Mouse (Mus musculus) heart, embryonic 14.5 days (tissue): ENCODE results near the gene Gm21731. TPM values are rescaled to one million over a fixed set of nuclear protein-coding genes. Genes with fewer than 3 reads are reported as not detected.
"Not testable (repeated sequence)": the region's sequence is repeated elsewhere in the genome, so short reads cannot be mapped to it uniquely, and the experiment has no call there.

Experiments
- ATAC-seq: fragments of 200-750 bp; cut with Nextera tagmentation; 2 replicates; pipeline ENCODE4 v1.8.0; 2017; ENCODE audit warnings: low read depth, moderate TSS enrichment; ENCODE audit not compliant: insufficient number of reproducible peaks, insufficient read depth, low FRiP score
- H3K27ac ChIP-seq, 2 experiments: fragments of 200-500 bp in 1 of 2; fragments of 300-500 bp in 1 of 2; sonication (generic) in 1 of 2; replicated peaks in 1 of 2; 2 replicates each; pipeline ENCODE4 v1.5.1; 2012 to 2014; ENCODE audit warnings: low read depth in 2 of 2, low read length in 2 of 2, control low read depth in 1 of 2, mild to moderate bottlenecking in 1 of 2, mixed read lengths in 1 of 2; ENCODE audit not compliant: control insufficient read depth in 1 of 2, insufficient read depth in 1 of 2
- H3K27me3 ChIP-seq: fragments of 300-500 bp; sonication (generic); 2 replicates; pipeline ENCODE4 v1.6.1; 2014; ENCODE audit warnings: mild to moderate bottlenecking, low read length, control low read depth; ENCODE audit not compliant: control insufficient read depth, insufficient read depth
- H3K36me3 ChIP-seq: fragments of 300-500 bp; sonication (generic); 2 replicates; pipeline ENCODE4 v1.6.1; 2014; ENCODE audit warnings: mild to moderate bottlenecking, control low read depth, low read length, mixed read lengths; ENCODE audit not compliant: control insufficient read depth, insufficient read depth
- H3K4me1 ChIP-seq, 2 experiments: fragments of 200-500 bp in 1 of 2; fragments of 300-500 bp in 1 of 2; sonication (generic) in 1 of 2; 2 replicates each; pipeline ENCODE4 v1.6.1; 2012 to 2014; ENCODE audit warnings: low read length in 2 of 2, control low read depth in 1 of 2, mixed read lengths in 1 of 2; ENCODE audit not compliant: control insufficient read depth in 2 of 2, insufficient read depth in 2 of 2
- H3K4me2 ChIP-seq: fragments of 300-500 bp; sonication (generic); 2 replicates; pipeline ENCODE4 v1.6.1; 2014; ENCODE audit warnings: mild to moderate bottlenecking, low read length
- H3K4me3 ChIP-seq, 2 experiments: fragments of 200-500 bp in 1 of 2; fragments of 300-500 bp in 1 of 2; sonication (generic) in 1 of 2; 2 replicates each; pipeline ENCODE4 v1.5.1; 2012 to 2014; ENCODE audit warnings: low read length in 2 of 2, mild to moderate bottlenecking in 2 of 2, control low read depth in 1 of 2, low read depth in 1 of 2, moderate library complexity in 1 of 2; ENCODE audit not compliant: control insufficient read depth in 1 of 2, insufficient read depth in 1 of 2
- H3K9ac ChIP-seq: fragments of 300-500 bp; sonication (generic); 2 replicates; pipeline ENCODE4 v1.6.1; 2014; ENCODE audit warnings: mild to moderate bottlenecking, low read length
- H3K9me3 ChIP-seq: fragments of 300-500 bp; sonication (generic); 2 replicates; pipeline ENCODE4 v1.6.1; 2016; ENCODE audit warnings: low read length, control low read depth; ENCODE audit not compliant: control insufficient read depth
- WGBS: fragments of 180-500 bp; shearing (Covaris S2); extraction: QIAGEN DNeasy Blood & Tissue Kit; methylation state at CpG from one replicate; pipeline ENCODE4 v1.1.7; 2014; 5-methylcytosine and 5-hydroxymethylcytosine counted together
- polyA plus RNA-seq: library from polyadenylated mRNA; unstranded; fragments of >200 nt; fragmentation: Nextera tagmentation; extraction: Ambion mirVana; gene quantifications from 2 replicates; pipeline ENCODE4 v1.2.1, GENCODE M21; 2014

Gm21731 gene
- polyA plus RNA-seq, 1 experiment from 2014 or later: not detected

DNA sequence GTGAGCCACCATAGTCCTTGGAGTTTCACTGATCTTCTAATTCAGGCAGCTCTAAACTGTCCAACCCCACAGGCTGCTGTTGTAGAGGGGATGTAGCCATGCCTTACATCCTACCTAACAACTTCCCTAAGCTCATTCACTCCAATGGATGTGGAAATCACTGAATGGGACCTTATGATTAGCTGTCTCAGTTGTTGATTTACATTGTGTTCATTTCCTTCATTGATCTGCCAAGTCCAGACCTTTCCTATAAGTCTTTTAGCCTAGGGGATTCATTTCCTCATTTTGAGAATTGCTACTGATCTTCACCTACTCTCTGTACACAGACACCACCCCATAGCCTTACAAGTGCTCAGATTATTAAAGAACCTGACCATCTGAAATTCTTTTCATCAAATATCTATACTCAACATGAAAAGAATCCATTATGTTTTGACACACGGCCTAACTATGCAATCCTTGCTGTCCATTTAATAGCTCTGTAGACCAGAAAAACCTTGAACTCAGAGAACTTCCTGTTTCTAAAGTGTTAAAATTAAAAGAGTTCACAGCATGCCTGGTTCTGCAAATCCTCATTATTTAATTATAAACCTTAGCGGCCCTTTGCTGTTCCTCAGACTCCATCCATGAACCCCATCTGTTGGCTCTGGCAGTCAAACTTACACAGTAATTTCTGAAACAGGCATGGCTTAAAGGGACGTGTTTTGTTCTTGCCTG lies 12.5 kb downstream of the Gm21731 start:
- not testable (repeated sequence) for H3K27ac ChIP-seq, H3K4me1 ChIP-seq, H3K27me3 ChIP-seq, H3K4me3 ChIP-seq, H3K9ac ChIP-seq, H3K9me3 ChIP-seq, H3K36me3 ChIP-seq, H3K4me2 ChIP-seq, ATAC-seq
- WGBS: 55% methylated on average over 2 of the region's 3 CpGs

DNA sequence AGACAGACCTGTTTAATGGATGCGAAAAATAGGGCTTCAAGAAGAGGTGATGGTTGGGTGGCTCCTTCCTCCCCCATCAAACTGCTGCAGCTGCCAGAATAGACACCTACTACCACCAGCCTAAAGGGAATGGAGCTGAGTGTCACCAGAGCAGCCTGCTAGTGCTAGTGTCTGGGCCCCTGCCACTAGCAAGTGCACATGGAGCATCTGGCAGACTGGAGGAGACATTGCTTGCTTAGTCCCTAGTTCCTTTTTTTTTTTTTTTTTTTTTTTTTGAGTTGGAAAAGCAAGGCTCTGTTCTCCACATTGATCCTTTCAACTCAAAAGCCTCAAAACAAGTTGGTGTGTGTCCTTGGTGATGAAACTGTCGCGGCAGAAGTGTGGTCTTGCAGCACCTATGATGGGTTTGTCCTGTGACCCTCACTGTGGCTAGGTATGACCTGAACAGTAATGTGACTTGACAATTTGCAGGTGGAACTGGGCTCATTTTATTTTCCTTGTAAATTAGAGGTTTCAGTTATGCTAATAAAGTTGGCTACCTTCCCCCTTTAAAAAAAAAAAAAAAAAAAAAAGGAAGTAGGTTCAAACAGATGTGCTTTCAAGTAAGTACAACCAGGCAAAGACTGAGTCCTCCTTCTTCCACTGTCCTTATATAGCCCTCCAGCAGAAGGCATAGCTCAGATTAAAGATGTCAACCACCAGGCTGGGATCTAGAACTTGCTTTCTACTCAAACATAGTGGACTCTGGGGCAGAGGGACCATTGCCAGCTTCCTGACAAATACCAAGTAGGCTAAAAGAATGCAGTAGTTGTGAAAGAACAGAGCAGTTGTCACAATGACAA lies 20.1 kb downstream of the Gm21731 start:
- H3K9ac ChIP-seq, H3K4me2 ChIP-seq, H3K4me3 ChIP-seq, H3K36me3 ChIP-seq, H3K27me3 ChIP-seq, H3K4me1 ChIP-seq, H3K27ac ChIP-seq, H3K9me3 ChIP-seq, ATAC-seq: not testable (repeated sequence)
- WGBS: 78% methylated on average over 3 of the region's 3 CpGs

DNA sequence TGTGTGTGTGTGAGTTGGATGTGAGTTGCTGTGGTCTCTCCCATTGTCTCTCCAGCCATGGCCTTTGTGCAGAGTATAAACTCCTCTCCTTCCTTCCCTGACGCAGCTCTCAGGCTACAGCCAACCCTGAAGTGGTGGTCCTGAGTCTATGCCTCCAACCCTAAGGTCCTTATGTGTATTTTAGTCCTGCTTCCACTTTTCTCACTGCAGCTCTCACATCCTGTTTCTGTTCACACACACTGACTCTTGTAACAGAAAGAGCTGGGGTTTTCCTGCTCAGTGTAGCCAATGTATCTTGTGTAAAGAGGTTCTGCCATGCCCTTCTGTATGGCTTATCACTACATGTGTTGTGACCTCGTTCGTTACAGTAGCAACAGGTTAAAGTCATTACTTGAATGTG lies 20.8 kb downstream of the Gm21731 start:
- H3K36me3 ChIP-seq, H3K9ac ChIP-seq, H3K4me1 ChIP-seq, ATAC-seq, H3K9me3 ChIP-seq, H3K27ac ChIP-seq, H3K4me2 ChIP-seq, H3K4me3 ChIP-seq, H3K27me3 ChIP-seq: not testable (repeated sequence)
- 68% methylated on average over 3 of the region's 3 CpGs for WGBS

DNA sequence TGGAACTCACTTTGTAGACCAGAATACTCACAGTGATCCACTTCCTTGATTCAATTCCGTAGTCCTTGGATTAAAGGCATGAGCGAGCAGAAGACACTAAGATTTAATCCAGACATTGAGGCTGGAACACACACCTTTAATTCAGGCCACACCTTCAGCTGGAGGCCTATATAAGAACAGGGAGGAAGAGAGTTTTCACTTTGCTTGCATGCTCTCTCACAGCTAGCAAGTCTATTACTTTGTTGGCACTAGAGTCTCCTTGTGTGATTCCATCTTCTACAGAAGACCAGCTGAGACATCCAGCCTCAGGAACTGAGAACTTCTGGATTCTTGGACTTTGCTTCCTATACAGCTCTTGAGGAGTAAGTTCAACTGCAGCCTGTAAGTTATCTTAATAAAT lies 24.0 kb downstream of the Gm21731 start, which contains the start of gene AF067061:
TSS of gene AF067061 (plus strand) at position 245 of the 400 bp plus-strand sequence.
- not testable (repeated sequence) for ATAC-seq, H3K4me3 ChIP-seq, H3K27me3 ChIP-seq, H3K27ac ChIP-seq, H3K9me3 ChIP-seq, H3K4me1 ChIP-seq, H3K36me3 ChIP-seq, H3K4me2 ChIP-seq, H3K9ac ChIP-seq
- 82% methylated on average over 2 of the region's 2 CpGs for WGBS

DNA sequence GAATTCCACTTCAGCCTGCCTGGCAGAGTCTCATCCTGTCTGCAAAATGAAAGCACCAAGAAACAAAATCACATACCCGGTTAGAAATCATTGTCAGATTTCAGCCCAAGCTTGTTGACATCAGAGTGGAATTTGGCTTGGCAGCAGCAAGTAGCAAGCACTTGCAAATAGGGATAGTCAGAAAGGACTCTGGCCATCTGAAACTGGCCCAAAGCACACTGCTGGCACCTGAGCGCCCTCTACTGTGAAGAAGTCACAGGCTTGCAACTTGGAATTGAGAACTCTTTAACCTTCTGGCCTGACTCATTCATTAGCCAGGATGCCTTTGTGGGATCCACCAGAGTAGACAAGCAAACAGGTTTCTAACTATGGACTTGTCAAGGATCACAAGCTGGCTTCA lies 38.9 kb downstream of the Gm21731 start:
- not testable (repeated sequence) for H3K9me3 ChIP-seq, H3K4me2 ChIP-seq, H3K4me1 ChIP-seq, H3K27me3 ChIP-seq, ATAC-seq, H3K27ac ChIP-seq, H3K9ac ChIP-seq, H3K4me3 ChIP-seq, H3K36me3 ChIP-seq
- 24% methylated on average over 2 of the region's 2 CpGs for WGBS

DNA sequence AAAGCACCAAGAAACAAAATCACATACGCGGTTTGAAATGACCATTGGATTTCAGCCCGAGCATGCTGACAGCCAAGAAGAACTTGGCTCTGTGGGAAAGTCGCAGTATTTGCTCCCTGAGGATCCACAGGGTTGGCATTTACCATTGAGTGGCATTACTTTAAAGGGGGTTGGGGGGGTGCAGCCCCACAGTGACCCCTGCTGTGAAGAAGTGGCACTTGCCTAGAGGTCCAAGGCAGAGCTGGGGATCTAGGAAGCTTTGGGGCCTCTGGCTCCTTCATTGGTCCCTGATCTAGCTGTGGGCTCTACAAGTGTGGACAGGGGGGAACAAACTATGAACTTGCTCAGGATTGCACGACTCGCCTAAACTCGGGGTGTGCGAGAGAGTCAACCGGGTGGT lies 39.9 kb downstream of the Gm21731 start:
- Histone ChIP-seq H3K9me3 (no peaks in the 10 kb centered on the region), H3K4me2 (no peak overlapping the region), H3K9ac (no peak overlapping the region), H3K27ac (no peak overlapping the region), H3K4me3 (no peak overlapping the region), H3K36me3 (no peaks in the 10 kb centered on the region), H3K27me3 (no peaks in the 10 kb centered on the region), H3K4me1 (no peaks in the 10 kb centered on the region)
- WGBS: 86% methylated on average over 9 of the region's 9 CpGs
- ATAC-seq: no peak
